Mouse (Mus musculus) neutrophil, adult 59 days (primary cell): ENCODE data around the gene Krtap31-2. TPM values are rescaled to one million over a fixed set of nuclear protein-coding genes. Genes with fewer than 3 reads are reported as not detected.

ENCODE experiments used
- total RNA-seq, 2 experiments: library from RNA; stranded (reverse); gene quantifications; 1 replicate in 1 of 2; 2 replicates in 1 of 2; pipeline ENCODE4 v1.2.4; 2023

The Krtap31-2 gene
- not detected for total RNA-seq

GRCm38 (mm10) chr11:99935991-99936390 lies at the start of gene Krtap31-2:
Gene Krtap31-2, plus strand, starts transcription at chr11:99936291.

GRCm38 (mm10) chr11:99907620-99908019 lies 28.5 kb upstream of the Krtap31-2 start, which contains the start of gene Krtap31-1:
Gene Krtap31-1, plus strand, starts transcription at chr11:99907920.

GRCm38 (mm10) chr11:99914451-99914850 lies 21.6 kb upstream of the Krtap31-2 start, which contains the start of gene Gm11565:
Gene Gm11565, plus strand, starts transcription at chr11:99914751.

GRCm38 (mm10) chr11:99948175-99948574 lies 12.1 kb downstream of the Krtap31-2 start, which contains the start of gene Krtap9-5:
Gene Krtap9-5, plus strand, starts transcription at chr11:99948475.

GRCm38 (mm10) chr11:99978953-99979352 lies 42.9 kb downstream of the Krtap31-2 start, which contains the start of gene Krtap29-1:
Gene Krtap29-1, minus strand, starts transcription at chr11:99979053.

GRCm38 (mm10) chr11:99986180-99986647 lies 50.1 kb downstream of the Krtap31-2 start, which contains the start of gene Krtap16-1:
Gene Krtap16-1, minus strand, starts transcription at chr11:99986597.

Other genes starting within 250 kb of the Krtap31-2 start
- gene Gm14190, start 245.6 kb upstream of the Krtap31-2 start, total RNA-seq = not detected
- not detected for gene Gm14180, start 202.0 kb upstream of the Krtap31-2 start, total RNA-seq
- not detected for gene Gm11595, start 163.4 kb upstream of the Krtap31-2 start, total RNA-seq
- not detected for gene Krtap4-8, start 155.6 kb upstream of the Krtap31-2 start, total RNA-seq
- gene Krtap4-9, start 151.1 kb upstream of the Krtap31-2 start, total RNA-seq = not detected
- gene Gm11596, start 142.8 kb upstream of the Krtap31-2 start, total RNA-seq = not detected
- not detected for gene Gm11569, start 137.4 kb upstream of the Krtap31-2 start, total RNA-seq
- not detected for gene Gm11554, start 131.8 kb upstream of the Krtap31-2 start, total RNA-seq
- not detected for gene Krtap4-13, start 126.4 kb upstream of the Krtap31-2 start, total RNA-seq
- gene Gm11564, start 120.6 kb upstream of the Krtap31-2 start, total RNA-seq = not detected
- gene 2300003K06Rik, start 98.2 kb upstream of the Krtap31-2 start, total RNA-seq = not detected
- not detected for gene Krtap4-16, start 84.7 kb upstream of the Krtap31-2 start, total RNA-seq
- not detected for gene Gm11568, start 78.4 kb upstream of the Krtap31-2 start, total RNA-seq
- gene Gm11559, start 71.8 kb upstream of the Krtap31-2 start, total RNA-seq = not detected
- gene Krtap9-1, start 62.9 kb upstream of the Krtap31-2 start, total RNA-seq = not detected
- not detected for gene Gm11567, start 57.1 kb upstream of the Krtap31-2 start, total RNA-seq
- not detected for gene Krtap31-1, start 28.4 kb upstream of the Krtap31-2 start, total RNA-seq
- gene Gm11565, start 21.5 kb upstream of the Krtap31-2 start, total RNA-seq = not detected
- not detected for gene Krtap9-5, start 12.2 kb downstream of the Krtap31-2 start, total RNA-seq
- gene Krtap29-1, start 42.8 kb downstream of the Krtap31-2 start, total RNA-seq = not detected
- gene Krtap16-1, start 50.3 kb downstream of the Krtap31-2 start, total RNA-seq = not detected
- not detected for gene Krtap17-1, start 57.7 kb downstream of the Krtap31-2 start, total RNA-seq
- gene Krt33a, start 79.9 kb downstream of the Krtap31-2 start, total RNA-seq = not detected
- not detected for gene Krt33b, start 93.6 kb downstream of the Krtap31-2 start, total RNA-seq
- gene Krt34, start 105.3 kb downstream of the Krtap31-2 start, total RNA-seq = not detected
- gene Krt31, start 114.3 kb downstream of the Krtap31-2 start, total RNA-seq = not detected
- gene Krt32, start 151.9 kb downstream of the Krtap31-2 start, total RNA-seq = not detected
- not detected for gene Krt35, start 159.9 kb downstream of the Krtap31-2 start, total RNA-seq
- not detected for gene Krt36, start 169.3 kb downstream of the Krtap31-2 start, total RNA-seq
- gene Krt13, start 185.3 kb downstream of the Krtap31-2 start, total RNA-seq = not detected
- gene Krt15, start 199.6 kb downstream of the Krtap31-2 start, total RNA-seq = not detected
- not detected for gene Krt19, start 212.4 kb downstream of the Krtap31-2 start, total RNA-seq